Mouse (Mus musculus) small intestine, adult 2 months (tissue): ENCODE results near the gene Bptf.

Source experiments
- CTCF ChIP-seq: fragments of 200-500 bp; IDR thresholded peaks from 2 replicates; pipeline ENCODE4 v1.5.1; 2012; ENCODE audit warnings: low read depth, mild to moderate bottlenecking, control low read depth, inconsistent platforms, low read length, moderate library complexity, mixed read lengths; ENCODE audit not compliant: insufficient replicate concordance, insufficient read length; ENCODE audit errors: extremely low read depth
- POLR2A ChIP-seq: fragments of 200-500 bp; IDR thresholded peaks from 2 replicates; pipeline ENCODE4 v1.6.1; 2012; ENCODE audit warnings: low read depth, mild to moderate bottlenecking, control low read depth, inconsistent platforms, low read length, moderate library complexity

GRCm38 (mm10) chr11:107012324-107013017 is 119.5 kb downstream of the Bptf start:
- TF ChIP-seq POLR2A, result peak; percentile 98
- no peak for TF ChIP-seq CTCF
